Mouse (Mus musculus) layer of hippocampus, adult 2 months (tissue): Measurements from ENCODE around the gene Adgrl1. TPM values are rescaled to one million over a fixed set of nuclear protein-coding genes. Genes with fewer than 3 reads are reported as not detected.

ENCODE experiments used
- DNase-seq, 2 experiments: peaks; one replicate each; pipeline ENCODE4 v3.0.0; 2022; ENCODE audit warnings: low spot score in 2 of 2
- H3K27ac ChIP-seq: fragments of 200-600 bp; 2 replicates; pipeline ENCODE4 v1.8.1; 2022
- H3K4me3 ChIP-seq: fragments of 200-600 bp; 2 replicates; pipeline ENCODE4 v1.8.1; 2022; ENCODE audit warnings: mild to moderate bottlenecking
- CTCF ChIP-seq: fragments of 200-600 bp; conservative IDR thresholded peaks from 2 replicates; pipeline ENCODE4 v1.8.1; 2022; ENCODE audit warnings: antibody characterized with exemption, mild to moderate bottlenecking, moderate library complexity
- total RNA-seq, 2 experiments: library from RNA; stranded (reverse); gene quantifications; 2 replicates each; pipeline ENCODE4 v1.2.3; 2021

Gene Adgrl1
- total RNA-seq, 2 experiments from 2014 or later, result 328 to 329 TPM

DNA sequence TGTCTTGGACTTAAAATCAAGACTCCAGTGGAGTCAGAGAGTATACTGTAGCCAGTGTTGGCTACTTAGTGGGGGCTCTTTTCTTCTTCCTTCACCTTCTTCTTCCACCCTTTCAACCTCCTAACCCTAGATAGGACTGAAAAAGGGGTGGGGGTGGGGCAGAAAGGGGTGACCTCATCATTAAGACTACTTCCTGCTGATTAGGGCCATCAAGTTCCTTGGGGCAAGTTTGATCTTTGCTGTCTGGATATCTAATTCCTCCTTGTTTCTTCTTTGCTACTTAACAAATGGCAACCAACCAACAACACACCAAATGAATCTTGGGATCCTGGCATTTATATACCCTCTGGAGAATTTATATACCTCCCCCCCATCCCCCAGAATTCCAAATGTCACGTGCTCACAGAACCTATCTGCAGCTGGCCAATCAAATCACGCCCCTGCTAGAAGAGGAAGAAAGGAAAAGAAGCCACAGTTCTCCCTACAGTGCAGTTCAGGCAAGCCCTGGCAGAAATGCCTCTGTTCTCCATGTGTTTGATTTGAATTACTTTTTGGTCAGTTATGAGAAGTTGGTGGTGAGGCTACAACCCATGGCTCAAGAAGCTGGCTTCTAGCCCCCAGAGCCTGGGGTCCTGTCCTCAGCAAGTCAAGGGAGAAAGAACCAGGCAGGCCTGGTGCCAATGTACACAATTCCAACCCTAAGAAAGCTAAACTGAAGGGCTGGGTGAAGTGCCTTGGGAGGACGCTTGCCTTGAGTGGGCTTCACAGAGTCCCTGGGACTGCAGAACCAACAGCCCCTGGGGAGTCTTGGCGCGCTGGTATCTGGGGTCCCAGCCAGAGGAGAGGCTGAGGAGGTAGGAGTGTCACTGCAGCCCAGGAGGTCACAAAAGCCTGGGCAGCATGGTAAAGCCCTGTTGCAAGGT lies 12.2 kb downstream of the Adgrl1 start:
- Histone ChIP-seq H3K27ac (peak overlapping the region; percentile 6; the same call in 1 of the 2 replicates), H3K4me3 (no peak overlapping the region)
- TF ChIP-seq CTCF, result no peak
- no peak for DNase-seq

DNA sequence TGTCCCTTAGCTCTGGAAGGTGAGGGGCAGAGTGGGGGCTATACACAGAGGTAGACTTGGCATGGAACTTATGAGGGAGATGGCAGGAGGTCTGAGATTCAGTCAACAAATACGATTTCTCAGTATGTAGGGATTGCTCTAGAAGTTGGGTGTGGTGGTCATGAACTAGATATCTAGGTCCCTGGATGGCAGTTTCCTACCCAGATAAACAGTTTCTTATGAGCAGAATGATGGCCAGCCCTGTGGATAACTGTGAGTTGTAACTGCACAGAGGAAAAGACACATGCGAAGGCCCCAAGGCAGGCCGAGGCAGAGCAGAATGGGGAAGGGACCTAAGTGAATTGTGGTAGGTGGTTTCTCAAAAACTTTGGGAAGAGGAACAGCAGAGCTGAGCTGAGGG lies 14.3 kb downstream of the Adgrl1 start:
- no peak for TF ChIP-seq CTCF
- DNase-seq, result no peak
- peak overlapping the region; percentile 92 for H3K27ac ChIP-seq

DNA sequence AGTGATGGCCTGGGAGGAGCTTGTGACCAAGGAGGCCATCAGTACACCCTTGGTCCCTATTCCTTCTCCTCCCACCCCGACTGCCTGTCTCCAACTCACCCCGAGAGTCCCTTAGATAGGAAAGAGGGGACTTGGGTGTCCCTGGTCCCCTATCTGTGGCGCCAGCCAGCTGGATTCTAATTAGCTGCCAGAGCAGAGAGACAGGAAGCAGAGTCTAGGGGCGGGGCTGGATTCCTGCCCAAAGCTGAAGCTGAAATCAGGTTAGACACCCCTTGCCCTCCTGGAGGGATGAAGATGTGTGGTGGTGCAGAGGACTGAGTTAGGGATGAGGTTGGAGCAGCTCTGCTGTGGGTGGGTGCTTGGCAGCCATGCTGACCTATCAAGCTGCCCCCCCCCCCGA lies 15.0 kb downstream of the Adgrl1 start:
- no peak for TF ChIP-seq CTCF
- Histone ChIP-seq H3K27ac (peak overlapping the region; percentile 92), H3K4me3 (peak overlapping the region; percentile 42)
- DNase-seq, result no peak

More for the DNA sequence above, 14.3 kb downstream of the Adgrl1 start:
- H3K4me3 ChIP-seq, result no peak overlapping the region

DNA sequence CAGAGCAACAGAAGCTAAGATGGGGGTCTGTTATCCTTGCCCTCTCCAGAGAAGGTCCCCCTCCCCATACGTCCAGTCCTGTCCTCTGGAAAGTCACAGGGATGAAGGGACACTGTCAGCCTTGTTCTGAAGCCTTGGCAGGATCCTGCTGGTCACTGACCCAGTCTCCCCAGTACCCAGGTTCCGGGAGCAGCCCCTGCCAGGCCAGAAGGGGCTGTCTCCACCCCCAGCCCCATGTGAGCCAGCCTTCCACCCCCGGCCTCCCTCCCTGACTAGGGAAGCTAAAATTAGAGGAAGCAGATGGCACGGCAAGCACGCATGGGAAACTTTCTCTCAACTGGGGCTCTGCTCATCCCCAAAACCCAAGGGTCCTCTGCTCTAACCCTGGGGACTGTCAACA lies 16.1 kb downstream of the Adgrl1 start:
- Histone ChIP-seq H3K27ac (peak overlapping the region; percentile 92), H3K4me3 (peak overlapping the region; percentile 42)
- DNase-seq, result peak; percentile 74 to 77
- TF ChIP-seq CTCF, result no peak

DNA sequence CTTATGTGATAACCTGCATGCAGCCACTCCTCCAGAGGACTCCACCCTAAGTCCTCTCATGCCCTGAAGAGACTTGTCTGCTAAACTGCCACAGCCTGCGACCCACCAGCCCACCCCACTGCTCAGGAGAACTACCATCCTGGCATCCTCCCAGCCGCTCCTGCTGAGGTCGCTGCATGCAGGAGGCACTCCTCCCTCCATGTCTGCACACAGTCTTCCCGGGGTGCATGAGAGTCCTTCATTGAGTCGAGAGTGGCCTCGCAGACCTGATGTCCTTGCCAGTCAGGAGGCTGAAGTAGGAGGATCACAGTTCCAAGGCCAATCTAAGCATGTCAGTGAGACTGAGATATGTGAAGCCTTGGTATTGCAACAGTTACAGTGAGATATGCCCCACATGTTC lies 17.7 kb downstream of the Adgrl1 start:
- DNase-seq, result no peak
- no peak for TF ChIP-seq CTCF
- peak overlapping the region; percentile 92 for H3K27ac ChIP-seq
- H3K4me3 ChIP-seq, result no peak overlapping the region

DNA sequence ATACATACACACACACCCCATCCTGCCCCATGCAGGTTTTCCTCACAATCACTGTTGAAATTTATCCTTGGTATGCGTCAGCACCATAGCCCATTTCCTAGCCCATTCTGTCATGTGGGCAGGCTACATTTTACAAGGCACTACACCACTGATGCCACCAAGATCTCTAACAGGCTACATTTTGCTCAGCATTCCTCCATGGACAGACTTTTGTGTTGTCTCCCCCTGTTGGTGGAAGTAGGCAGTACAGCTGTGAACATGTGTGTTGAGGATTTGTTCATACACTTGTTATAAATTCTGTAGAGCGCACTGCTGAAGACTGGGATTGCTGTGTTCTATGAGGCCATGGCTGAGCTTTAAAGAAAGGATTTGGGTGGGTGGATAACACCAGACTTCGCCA lies 21.7 kb downstream of the Adgrl1 start:
- no peak overlapping the region for H3K4me3 ChIP-seq
- peak overlapping the region; percentile 43 for H3K27ac ChIP-seq

DNA sequence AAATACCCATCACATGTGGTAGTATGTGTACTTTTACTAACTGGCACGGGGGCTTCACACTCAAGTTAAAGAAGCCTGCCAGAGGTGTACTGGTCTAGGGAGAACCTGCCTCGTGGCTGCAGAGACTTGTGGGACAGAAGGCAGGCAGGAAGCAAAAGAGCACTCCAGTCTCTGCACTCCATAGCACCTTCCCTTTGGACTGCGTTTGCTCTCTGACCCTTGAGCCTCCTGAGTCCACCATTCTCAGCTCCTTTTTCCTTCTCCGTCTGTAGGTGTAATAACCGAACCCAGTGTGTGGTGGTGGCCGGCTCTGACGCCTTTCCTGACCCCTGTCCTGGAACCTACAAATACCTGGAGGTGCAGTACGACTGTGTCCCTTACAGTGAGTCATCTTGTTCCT lies 22.8 kb downstream of the Adgrl1 start:
- TF ChIP-seq CTCF, result no peak
- Histone ChIP-seq H3K27ac (no peak overlapping the region), H3K4me3 (no peak overlapping the region)
- DNase-seq, result no peak

More for the DNA sequence above, 21.7 kb downstream of the Adgrl1 start:
- peak; percentile 83 to 94 for DNase-seq
- peak; percentile 97 for TF ChIP-seq CTCF

DNA sequence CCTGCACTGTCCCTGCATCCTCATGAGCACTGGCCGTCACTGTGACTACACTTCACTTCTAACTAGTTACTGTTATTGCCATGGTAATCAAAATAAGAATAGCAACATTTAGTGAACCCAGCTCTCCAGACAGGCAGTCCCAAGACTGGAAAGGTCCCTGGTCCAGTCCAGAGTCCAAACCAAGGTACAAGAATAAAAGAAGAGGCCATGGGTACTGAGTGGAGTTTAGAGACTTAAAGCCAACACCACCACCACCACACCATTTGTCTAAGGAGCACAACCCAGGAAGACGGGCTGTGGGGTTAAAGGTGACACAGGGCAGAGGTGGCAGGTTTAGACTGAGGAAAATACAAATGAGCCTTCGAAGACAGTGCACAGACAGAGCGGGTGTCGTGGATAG lies 24.7 kb downstream of the Adgrl1 start:
- no peak for DNase-seq
- Histone ChIP-seq H3K4me3 (no peak overlapping the region), H3K27ac (no peak overlapping the region)
- no peak for TF ChIP-seq CTCF

DNA sequence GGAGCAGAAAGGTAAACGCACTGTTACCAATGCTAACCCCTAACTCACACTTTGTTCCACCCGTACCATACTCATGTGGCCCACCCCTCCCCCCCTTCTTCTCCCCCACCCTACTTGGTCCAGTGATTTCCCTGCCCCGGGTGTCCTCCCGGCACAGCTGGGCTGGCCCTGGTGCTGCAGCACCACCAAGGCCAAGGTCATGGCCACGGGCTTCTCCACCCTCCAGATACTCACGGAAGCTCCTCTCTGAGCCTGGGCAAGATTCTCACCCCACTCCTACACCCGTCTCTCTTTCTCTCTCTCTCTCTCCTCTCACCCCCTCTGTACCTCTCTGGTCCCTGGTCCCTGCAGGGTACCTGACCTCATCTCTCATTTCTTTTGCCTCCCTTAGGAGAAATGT lies 26.4 kb downstream of the Adgrl1 start:
- no peak for TF ChIP-seq CTCF
- DNase-seq, result no peak
- Histone ChIP-seq H3K27ac (no peak overlapping the region), H3K4me3 (no peak overlapping the region)

DNA sequence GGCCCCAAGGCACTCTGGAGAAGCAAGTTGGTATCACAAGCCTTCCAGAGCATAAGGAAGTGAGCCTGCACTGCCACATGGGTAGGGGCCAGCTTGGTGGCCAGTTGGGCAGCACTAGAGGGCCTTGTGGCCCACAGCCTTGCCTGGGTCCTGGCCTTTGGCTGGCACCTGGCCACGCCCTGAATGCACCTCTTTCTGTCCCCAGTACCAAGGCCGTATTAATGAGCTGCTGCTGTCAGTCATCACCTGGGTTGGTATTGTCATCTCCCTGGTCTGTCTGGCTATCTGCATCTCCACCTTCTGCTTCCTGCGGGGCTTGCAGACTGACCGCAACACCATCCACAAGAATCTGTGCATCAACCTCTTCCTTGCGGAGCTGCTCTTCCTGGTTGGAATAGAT lies 34.3 kb downstream of the Adgrl1 start:
- DNase-seq, result no peak
- Histone ChIP-seq H3K27ac (no peak overlapping the region), H3K4me3 (no peak overlapping the region)
- no peak for TF ChIP-seq CTCF

DNA sequence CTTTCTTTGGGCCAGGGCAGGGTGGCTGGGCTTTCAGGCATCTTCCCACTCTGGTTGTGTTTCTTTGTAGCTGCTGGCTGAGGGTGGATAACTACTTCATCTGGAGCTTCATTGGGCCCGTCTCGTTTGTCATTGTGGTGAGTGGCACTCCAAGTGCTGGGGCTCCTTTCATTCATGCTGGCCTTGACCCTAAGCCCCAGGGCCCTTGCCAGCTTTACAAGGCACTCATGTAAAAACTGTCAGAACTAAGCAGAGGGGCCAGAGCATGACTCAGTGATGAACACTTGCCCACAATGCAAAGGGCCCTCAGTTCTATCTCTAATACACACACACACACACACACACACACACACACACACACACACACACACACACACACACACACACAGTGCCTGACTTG lies 35.1 kb downstream of the Adgrl1 start:
- Histone ChIP-seq H3K27ac (no peak overlapping the region), H3K4me3 (no peak overlapping the region)
- TF ChIP-seq CTCF, result no peak
- DNase-seq, result no peak

DNA sequence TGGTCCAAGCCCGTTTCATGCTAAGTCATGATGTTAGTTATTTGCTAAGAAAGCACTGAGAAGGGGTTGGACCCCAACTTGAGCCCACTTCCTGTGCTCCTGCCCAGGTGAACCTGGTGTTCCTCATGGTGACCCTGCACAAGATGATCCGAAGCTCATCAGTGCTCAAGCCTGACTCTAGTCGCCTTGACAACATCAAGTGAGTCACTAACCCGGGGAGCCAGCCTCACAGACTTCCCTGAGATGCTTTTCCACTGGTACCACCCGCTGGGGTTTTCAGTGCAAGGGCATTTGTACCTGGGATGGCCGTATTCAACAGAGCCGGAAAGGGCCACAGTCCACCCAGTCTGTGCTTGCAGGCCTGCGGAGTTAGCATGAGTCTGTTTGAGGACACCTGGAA lies 35.5 kb downstream of the Adgrl1 start:
- no peak for TF ChIP-seq CTCF
- Histone ChIP-seq H3K4me3 (no peak overlapping the region), H3K27ac (no peak overlapping the region)
- DNase-seq, result no peak

DNA sequence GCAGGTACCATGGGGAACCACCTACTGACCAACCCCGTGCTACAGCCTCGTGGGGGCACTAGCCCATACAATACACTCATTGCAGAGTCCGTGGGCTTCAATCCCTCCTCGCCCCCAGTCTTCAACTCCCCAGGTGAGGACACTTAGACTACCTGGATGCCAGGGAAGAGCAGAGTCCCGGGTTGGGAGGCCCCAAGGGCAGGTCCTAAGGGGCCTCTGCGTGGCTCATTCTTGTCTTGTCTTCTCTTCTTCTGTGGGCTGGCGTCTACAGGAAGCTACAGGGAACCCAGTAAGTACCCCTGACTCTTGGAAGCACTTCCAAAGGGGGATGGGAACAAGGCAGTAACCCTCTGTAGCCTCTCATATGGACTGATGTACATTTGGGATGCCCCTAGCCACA lies 37.7 kb downstream of the Adgrl1 start:
- TF ChIP-seq CTCF, result no peak
- no peak for DNase-seq

DNA sequence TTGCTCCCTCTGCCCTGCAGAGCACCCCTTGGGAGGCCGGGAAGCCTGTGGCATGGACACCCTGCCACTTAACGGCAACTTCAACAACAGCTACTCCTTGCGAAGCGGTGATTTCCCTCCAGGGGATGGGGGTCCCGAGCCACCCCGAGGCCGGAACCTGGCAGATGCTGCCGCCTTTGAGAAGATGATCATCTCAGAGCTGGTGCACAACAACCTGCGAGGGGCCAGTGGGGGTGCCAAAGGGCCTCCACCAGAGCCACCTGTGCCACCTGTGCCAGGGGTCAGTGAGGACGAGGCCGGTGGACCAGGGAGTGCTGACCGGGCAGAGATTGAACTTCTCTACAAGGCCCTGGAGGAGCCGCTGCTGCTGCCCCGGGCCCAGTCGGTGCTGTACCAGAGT lies 38.4 kb downstream of the Adgrl1 start:
- H3K4me3 ChIP-seq, result no peak overlapping the region
- H3K27ac ChIP-seq, result no peak overlapping the region
- no peak for TF ChIP-seq CTCF
- no peak for DNase-seq

More for the DNA sequence above, 37.7 kb downstream of the Adgrl1 start:
- Histone ChIP-seq H3K27ac (no peak overlapping the region), H3K4me3 (no peak overlapping the region)
